Mouse (Mus musculus): ENCODE measurements around the gene Eppin. TPM values are rescaled to one million over a fixed set of nuclear protein-coding genes. Genes with fewer than 3 reads are reported as not detected.
"Not testable (repeated sequence)": the region's sequence is repeated elsewhere in the genome, so short reads cannot be mapped to it uniquely, and the experiment has no call there.

The Eppin gene
- not detected in 2 replicates for polyA plus RNA-seq (2012; rRNA removed)

- no peak within 1 kb of the TSS for H3K27ac ChIP-seq (ENCODE audit: insufficient read depth, low read length)
- TF ChIP-seq POLR2A (IDR thresholded peaks at IDR 0.05; ENCODE audit: borderline replicate concordance, insufficient read depth, low read length) (no peak), CTCF (IDR thresholded peaks at IDR 0.05; ENCODE audit: borderline replicate concordance, insufficient read depth, low read depth, low read length) (no peak)
- no peaks in the 10 kb centered on the region; the same call in 1 of the 2 replicates for H3K27me3 ChIP-seq (ENCODE audit: control insufficient read depth, insufficient read depth, low read length)
- no peaks in the 10 kb centered on the region for H3K4me1 ChIP-seq (ENCODE audit: control insufficient read depth, insufficient read depth, low read length)
- no peak within 1 kb of the TSS for H3K4me3 ChIP-seq (replicated peaks; ENCODE audit: insufficient read depth, low read depth, low read length)
- WGBS = 58% methylated on average over 4 of the region's 4 CpGs
- no peak for DNase-seq
Measured at GRCm38 (mm10) chr2:164593494-164593893, at the start of gene Eppin. TSS of gene Eppin (minus strand) at chr2:164593594.

GRCm38 (mm10) chr2:164641881-164642673, 48.7 kb upstream of the Eppin start:
- WGBS = 40% methylated on average over 13 of the region's 13 CpGs
- no peak for DNase-seq
- Histone ChIP-seq H3K27ac (ENCODE audit: insufficient read depth, low read length) (no peak overlapping the region), H3K4me3 (replicated peaks; ENCODE audit: insufficient read depth, low read depth, low read length) (no peak overlapping the region), H3K27me3 (ENCODE audit: control insufficient read depth, insufficient read depth, low read length) (no peaks in the 10 kb centered on the region; the same call in 1 of the 2 replicates), H3K4me1 (ENCODE audit: control insufficient read depth, insufficient read depth, low read length) (no peaks in the 10 kb centered on the region)
- no peak for TF ChIP-seq POLR2A (IDR thresholded peaks at IDR 0.05; ENCODE audit: borderline replicate concordance, insufficient read depth, low read length)
- TF ChIP-seq CTCF (IDR thresholded peaks at IDR 0.05; ENCODE audit: borderline replicate concordance, insufficient read depth, low read depth, low read length) = no peak

GRCm38 (mm10) chr2:164641129-164641528, 47.7 kb upstream of the Eppin start:
- no peaks in the 10 kb centered on the region for H3K4me1 ChIP-seq (ENCODE audit: control insufficient read depth, insufficient read depth, low read length)
- WGBS = 60% methylated on average over 7 of the region's 7 CpGs
- no peak overlapping the region for H3K27ac ChIP-seq (ENCODE audit: insufficient read depth, low read length)
- DNase-seq = no peak
- no peak overlapping the region for H3K4me3 ChIP-seq (replicated peaks; ENCODE audit: insufficient read depth, low read depth, low read length)
- TF ChIP-seq POLR2A (IDR thresholded peaks at IDR 0.05; ENCODE audit: borderline replicate concordance, insufficient read depth, low read length) (no peak), CTCF (IDR thresholded peaks at IDR 0.05; ENCODE audit: borderline replicate concordance, insufficient read depth, low read depth, low read length) (no peak)
- no peaks in the 10 kb centered on the region; the same call in 1 of the 2 replicates for H3K27me3 ChIP-seq (ENCODE audit: control insufficient read depth, insufficient read depth, low read length)

GRCm38 (mm10) chr2:164638696-164639095, 45.3 kb upstream of the Eppin start, which contains the start of gene Wfdc16:
TSS of gene Wfdc16 (minus strand) at chr2:164638796.
- no peak within 1 kb of the TSS for H3K27ac ChIP-seq (ENCODE audit: insufficient read depth, low read length)
- TF ChIP-seq POLR2A (IDR thresholded peaks at IDR 0.05; ENCODE audit: borderline replicate concordance, insufficient read depth, low read length) (no peak), CTCF (IDR thresholded peaks at IDR 0.05; ENCODE audit: borderline replicate concordance, insufficient read depth, low read depth, low read length) (no peak)
- no peaks in the 10 kb centered on the region for H3K27me3 ChIP-seq (ENCODE audit: control insufficient read depth, insufficient read depth, low read length)
- 89% methylated on average over 3 of the region's 3 CpGs for WGBS
- no peak within 1 kb of the TSS for H3K4me3 ChIP-seq (replicated peaks; ENCODE audit: insufficient read depth, low read depth, low read length)
- no peak for DNase-seq
- no peaks in the 10 kb centered on the region for H3K4me1 ChIP-seq (ENCODE audit: control insufficient read depth, insufficient read depth, low read length)

- Histone ChIP-seq H3K27me3 (ENCODE audit: control insufficient read depth, insufficient read depth, low read length) (no peaks in the 10 kb centered on the region), H3K27ac (ENCODE audit: insufficient read depth, low read length) (no peak overlapping the region), H3K4me1 (ENCODE audit: control insufficient read depth, insufficient read depth, low read length) (no peaks in the 10 kb centered on the region), H3K4me3 (replicated peaks; ENCODE audit: insufficient read depth, low read depth, low read length) (no peak overlapping the region)
- WGBS = 77% methylated on average over 9 of the region's 9 CpGs
- no peak for DNase-seq
- no peak for TF ChIP-seq CTCF (IDR thresholded peaks at IDR 0.05; ENCODE audit: borderline replicate concordance, insufficient read depth, low read depth, low read length)
- no peak for TF ChIP-seq POLR2A (IDR thresholded peaks at IDR 0.05; ENCODE audit: borderline replicate concordance, insufficient read depth, low read length)
Measured at GRCm38 (mm10) chr2:164635266-164635665, 41.9 kb upstream of the Eppin start.

GRCm38 (mm10) chr2:164621775-164622174, 28.4 kb upstream of the Eppin start:
- Histone ChIP-seq H3K4me1 (ENCODE audit: control insufficient read depth, insufficient read depth, low read length) (no peaks in the 10 kb centered on the region), H3K27ac (ENCODE audit: insufficient read depth, low read length) (no peak overlapping the region), H3K4me3 (replicated peaks; ENCODE audit: insufficient read depth, low read depth, low read length) (no peak overlapping the region), H3K27me3 (ENCODE audit: control insufficient read depth, insufficient read depth, low read length) (no peaks in the 10 kb centered on the region)
- 87% methylated on average over 4 of the region's 4 CpGs for WGBS
- TF ChIP-seq POLR2A (IDR thresholded peaks at IDR 0.05; ENCODE audit: borderline replicate concordance, insufficient read depth, low read length) = no peak
- no peak for TF ChIP-seq CTCF (IDR thresholded peaks at IDR 0.05; ENCODE audit: borderline replicate concordance, insufficient read depth, low read depth, low read length)
- DNase-seq = no peak

GRCm38 (mm10) chr2:164619050-164619449, 25.7 kb upstream of the Eppin start:
- no peaks in the 10 kb centered on the region for H3K4me1 ChIP-seq (ENCODE audit: control insufficient read depth, insufficient read depth, low read length)
- H3K27me3 ChIP-seq (ENCODE audit: control insufficient read depth, insufficient read depth, low read length) = no peaks in the 10 kb centered on the region
- no peak overlapping the region for H3K4me3 ChIP-seq (replicated peaks; ENCODE audit: insufficient read depth, low read depth, low read length)
- TF ChIP-seq CTCF (IDR thresholded peaks at IDR 0.05; ENCODE audit: borderline replicate concordance, insufficient read depth, low read depth, low read length) (no peak), POLR2A (IDR thresholded peaks at IDR 0.05; ENCODE audit: borderline replicate concordance, insufficient read depth, low read length) (no peak)
- DNase-seq = no peak
- 84% methylated on average over 5 of the region's 5 CpGs for WGBS
- no peak overlapping the region for H3K27ac ChIP-seq (ENCODE audit: insufficient read depth, low read length)

GRCm38 (mm10) chr2:164615386-164615785, 22.0 kb upstream of the Eppin start:
- H3K27me3 ChIP-seq (ENCODE audit: control insufficient read depth, insufficient read depth, low read length) = no peaks in the 10 kb centered on the region
- WGBS = 90% methylated on average over 3 of the region's 3 CpGs
- H3K4me1 ChIP-seq (ENCODE audit: control insufficient read depth, insufficient read depth, low read length) = no peaks in the 10 kb centered on the region
- DNase-seq = no peak
- no peak overlapping the region for H3K4me3 ChIP-seq (replicated peaks; ENCODE audit: insufficient read depth, low read depth, low read length)
- no peak for TF ChIP-seq CTCF (IDR thresholded peaks at IDR 0.05; ENCODE audit: borderline replicate concordance, insufficient read depth, low read depth, low read length)
- TF ChIP-seq POLR2A (IDR thresholded peaks at IDR 0.05; ENCODE audit: borderline replicate concordance, insufficient read depth, low read length) = no peak
- no peak overlapping the region for H3K27ac ChIP-seq (ENCODE audit: insufficient read depth, low read length)

GRCm38 (mm10) chr2:164613471-164613870, 20.1 kb upstream of the Eppin start, which contains the start of the genes Wfdc6b and Wfdc8:
TSS of gene Wfdc6b (plus strand) at chr2:164613522.
TSS of gene Wfdc8 (minus strand) at chr2:164613626.
- H3K4me3 ChIP-seq (replicated peaks; ENCODE audit: insufficient read depth, low read depth, low read length); H3K27me3 ChIP-seq (ENCODE audit: control insufficient read depth, insufficient read depth, low read length); DNase-seq; H3K4me1 ChIP-seq (ENCODE audit: control insufficient read depth, insufficient read depth, low read length); H3K27ac ChIP-seq (ENCODE audit: insufficient read depth, low read length): not testable (repeated sequence)
- 24% methylated on average over 8 of the region's 8 CpGs for WGBS
